Mouse (Mus musculus) megakaryocyte, embryonic 14.5 days (primary cell): ENCODE results near the gene Hexb.

Experiments used
- FLI1 ChIP-seq: IDR thresholded peaks from 2 replicates; pipeline ENCODE4 v1.6.1; 2012; ENCODE audit warnings: low read length, inconsistent platforms, mixed read lengths
- GATA1 ChIP-seq: IDR thresholded peaks from 3 replicates; pipeline ENCODE4 v1.6.1; 2012; ENCODE audit warnings: mixed read lengths, low read length, inconsistent platforms, borderline replicate concordance

DNA sequence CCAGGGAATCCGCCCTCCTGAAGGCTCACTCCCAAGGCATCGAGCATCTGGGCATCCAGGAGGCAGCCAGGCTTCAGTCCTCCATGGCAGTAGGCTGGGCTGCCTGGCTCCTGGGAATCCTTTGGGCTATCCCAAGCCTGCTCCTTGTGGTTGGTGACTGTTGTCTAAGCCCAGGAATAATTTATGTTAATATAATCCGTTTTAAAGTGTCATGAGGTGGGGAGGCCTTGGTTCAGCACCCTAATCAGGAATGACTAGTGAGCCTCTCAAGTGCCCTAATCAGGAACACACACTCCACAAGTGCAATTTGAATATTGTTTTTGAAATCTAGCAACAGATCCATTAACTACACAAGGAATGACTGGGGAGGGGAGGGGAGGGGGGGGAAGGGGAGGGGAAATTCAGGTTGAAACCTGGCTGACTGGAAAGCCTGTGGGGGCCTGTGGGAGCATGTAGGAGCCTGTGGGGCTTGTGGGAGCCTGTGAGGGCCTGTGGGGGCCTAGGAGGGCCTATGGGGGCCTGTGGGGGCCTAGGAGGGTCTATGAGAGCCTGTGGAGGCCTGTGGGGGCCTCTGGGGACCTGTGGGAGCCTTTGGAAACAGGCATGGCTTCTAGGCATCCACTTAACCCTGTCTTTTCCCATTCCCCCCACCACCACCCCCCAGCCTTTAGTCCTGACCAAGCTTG lies 16.6 kb upstream of the Hexb start:
- TF ChIP-seq GATA1 (no peak), FLI1 (no peak)
